Mouse (Mus musculus) limb, embryonic 14.5 days (tissue): ENCODE measurements around the gene Mon2. TPM values are rescaled to one million over a fixed set of nuclear protein-coding genes. Genes with fewer than 3 reads are reported as not detected.
A peak's percentile ranks its signal among the peaks of the same experiment; 100 is the strongest.
"Not testable (repeated sequence)": the region's sequence is repeated elsewhere in the genome, so short reads cannot be mapped to it uniquely, and the experiment has no call there.

Experiments
- ATAC-seq: fragments of 200-750 bp; cut with Nextera tagmentation; 2 replicates; pipeline ENCODE4 v1.8.0; 2017; ENCODE audit warnings: low read depth, moderate number of reproducible peaks, moderate TSS enrichment; ENCODE audit not compliant: low FRiP score
- DNase-seq: peaks from one replicate; pipeline ENCODE4 v3.0.0-alpha.2; 2015; ENCODE audit warnings: low spot score
- H3K27ac ChIP-seq: fragments of 300-500 bp; sonication (generic); replicated peaks from 2 replicates; pipeline ENCODE4 v1.5.1; 2014; ENCODE audit warnings: low read depth, mild to moderate bottlenecking, low read length, moderate library complexity, mixed read lengths
- H3K27me3 ChIP-seq: fragments of 300-500 bp; sonication (generic); 2 replicates; pipeline ENCODE4 v1.6.1; 2014; ENCODE audit warnings: low read length, mixed read lengths; ENCODE audit not compliant: control insufficient read depth, insufficient read depth
- H3K36me3 ChIP-seq: fragments of 300-500 bp; sonication (generic); 2 replicates; pipeline ENCODE4 v1.6.1; 2014; ENCODE audit warnings: mild to moderate bottlenecking, low read length, moderate library complexity, mixed read lengths; ENCODE audit not compliant: control insufficient read depth, insufficient read depth
- H3K4me1 ChIP-seq: fragments of 300-500 bp; sonication (generic); 2 replicates; pipeline ENCODE4 v1.6.1; 2014; ENCODE audit warnings: antibody characterized with exemption, low read length, mixed read lengths; ENCODE audit not compliant: control insufficient read depth, insufficient read depth
- H3K4me2 ChIP-seq: fragments of 300-500 bp; sonication (generic); replicated peaks from 2 replicates; pipeline ENCODE4 v1.6.1; 2014; ENCODE audit warnings: low read depth, mild to moderate bottlenecking, low read length, moderate library complexity; ENCODE audit not compliant: severe bottlenecking
- H3K4me3 ChIP-seq: fragments of 300-500 bp; sonication (generic); replicated peaks from 2 replicates; pipeline ENCODE4 v1.5.1; 2014; ENCODE audit warnings: low read length
- H3K9ac ChIP-seq: fragments of 300-500 bp; sonication (generic); 2 replicates; pipeline ENCODE4 v1.6.1; 2014; ENCODE audit warnings: mild to moderate bottlenecking, low read depth, low read length, moderate library complexity; ENCODE audit not compliant: severe bottlenecking
- H3K9me3 ChIP-seq: fragments of 300-500 bp; sonication (generic); 2 replicates; pipeline ENCODE4 v1.6.1; 2016; ENCODE audit warnings: low read length; ENCODE audit not compliant: control insufficient read depth
- POLR2A ChIP-seq: fragments of 200-500 bp; IDR thresholded peaks from 2 replicates; pipeline ENCODE4 v1.8.0; 2012; ENCODE audit warnings: inconsistent platforms, mild to moderate bottlenecking, moderate library complexity, borderline replicate concordance; ENCODE audit not compliant: insufficient read depth, insufficient read length; ENCODE audit errors: extremely low read depth
- WGBS: fragments of 180-500 bp; shearing (Covaris S2); extraction: QIAGEN DNeasy Blood & Tissue Kit; methylation state at CpG from one replicate; pipeline ENCODE4 v1.1.7; 2014; 5-methylcytosine and 5-hydroxymethylcytosine counted together
- polyA plus RNA-seq, 2 experiments: library from polyadenylated mRNA; depleted of rRNA in 1 of 2; stranded (reverse) in 1 of 2; unstranded in 1 of 2; fragments of >200 nt; fragmentation: Nextera tagmentation in 1 of 2; extraction: Ambion mirVana in 1 of 2; gene quantifications; 2 replicates each; pipeline versions ENCODE4 v1.2.1 to v1.2.3; 2012 to 2014

Gene Mon2
- polyA plus RNA-seq, 2 experiments = 46.3 to 83.3 TPM

GRCm38 (mm10) chr10:122976038-122976437, 100.3 kb downstream of the Mon2 start:
- H3K27ac ChIP-seq = no peak overlapping the region
- H3K9ac ChIP-seq = no peak overlapping the region
- DNase-seq (no peak), ATAC-seq (no peak)
- H3K9me3 ChIP-seq = no peaks in the 10 kb centered on the region
- no peak overlapping the region for H3K4me3 ChIP-seq
- peaks cover 13% of the 10 kb centered on the region for H3K36me3 ChIP-seq
- 79% methylated on average over 9 of the region's 9 CpGs for WGBS
- H3K27me3 ChIP-seq = no peaks in the 10 kb centered on the region
- H3K4me2 ChIP-seq = no peak overlapping the region
- H3K4me1 ChIP-seq = no peaks in the 10 kb centered on the region
- no peak for TF ChIP-seq POLR2A

- H3K9ac ChIP-seq = no peak overlapping the region
- DNase-seq (no peak), ATAC-seq (no peak)
- H3K9me3 ChIP-seq = no peaks in the 10 kb centered on the region
- no peak overlapping the region for H3K4me2 ChIP-seq
- no peaks in the 10 kb centered on the region for H3K27me3 ChIP-seq
- no peak overlapping the region for H3K27ac ChIP-seq
- no peaks in the 10 kb centered on the region for H3K4me1 ChIP-seq
- no peak overlapping the region for H3K4me3 ChIP-seq
- no peak for TF ChIP-seq POLR2A
- no peaks in the 10 kb centered on the region for H3K36me3 ChIP-seq
Observed at GRCm38 (mm10) chr10:122973241-122973640, 103.1 kb downstream of the Mon2 start.

- no peak for TF ChIP-seq POLR2A
- 90% methylated on average over 7 of the region's 7 CpGs for WGBS
- Histone ChIP-seq H3K9me3 (no peaks in the 10 kb centered on the region), H3K27ac (no peak overlapping the region), H3K9ac (no peak overlapping the region), H3K4me1 (no peaks in the 10 kb centered on the region), H3K27me3 (no peaks in the 10 kb centered on the region), H3K4me2 (no peak overlapping the region), H3K36me3 (no peaks in the 10 kb centered on the region), H3K4me3 (no peak overlapping the region)
- ATAC-seq = no peak
- DNase-seq = no peak
Observed at GRCm38 (mm10) chr10:122970188-122970587, 106.1 kb downstream of the Mon2 start.

GRCm38 (mm10) chr10:122966421-122966820, 109.9 kb downstream of the Mon2 start:
- WGBS = 41% methylated on average over 7 of the region's 7 CpGs
- Histone ChIP-seq H3K4me1 (peaks cover 11% of the 10 kb centered on the region), H3K4me2 (no peak overlapping the region), H3K27ac (no peak overlapping the region), H3K9me3 (no peaks in the 10 kb centered on the region), H3K9ac (no peak overlapping the region), H3K4me3 (no peak overlapping the region), H3K27me3 (no peaks in the 10 kb centered on the region), H3K36me3 (no peaks in the 10 kb centered on the region)
- DNase-seq (no peak), ATAC-seq (no peak)
- no peak for TF ChIP-seq POLR2A

- H3K9ac ChIP-seq, H3K36me3 ChIP-seq, H3K9me3 ChIP-seq, ATAC-seq, H3K27ac ChIP-seq, H3K4me3 ChIP-seq, H3K4me2 ChIP-seq, DNase-seq, H3K27me3 ChIP-seq: not testable (repeated sequence)
- 94% methylated on average over 4 of the region's 5 CpGs for WGBS
- H3K4me1 ChIP-seq = peaks cover 18% of the 10 kb centered on the region
Observed at GRCm38 (mm10) chr10:122965650-122966049, 110.7 kb downstream of the Mon2 start.

GRCm38 (mm10) chr10:122964241-122964636, 112.1 kb downstream of the Mon2 start:
- DNase-seq (no peak), ATAC-seq (no peak)
- 45% methylated on average over 4 of the region's 4 CpGs for WGBS
- no peak for TF ChIP-seq POLR2A
- Histone ChIP-seq H3K4me3 (no peak overlapping the region), H3K4me1 (peaks cover 19% of the 10 kb centered on the region), H3K27ac (no peak overlapping the region), H3K9ac (no peak overlapping the region; the same call in 1 of the 2 replicates), H3K9me3 (no peaks in the 10 kb centered on the region), H3K36me3 (no peaks in the 10 kb centered on the region), H3K27me3 (no peaks in the 10 kb centered on the region), H3K4me2 (peak overlapping the region; percentile 41; the same call in 1 of the 2 replicates)
